Mouse (Mus musculus) left cerebral cortex, adult 9 months (tissue): ENCODE data around the gene Zbp1.

Experiments used
- DNase-seq, 2 experiments: peaks; one replicate each; pipeline ENCODE4 v3.0.0; 2022; ENCODE audit warnings: low spot score in 2 of 2

The Zbp1 gene

GRCm38 (mm10) chr2:173218416-173219141 lies at the start of gene Zbp1:
Zbp1 (minus strand) TSS chr2:173218923.
- no peak for DNase-seq

GRCm38 (mm10) chr2:173267562-173267961 lies 48.8 kb upstream of the Zbp1 start:
- no peak for DNase-seq

- DNase-seq = no peak
Measured at GRCm38 (mm10) chr2:173266349-173267112, 47.8 kb upstream of the Zbp1 start.

- DNase-seq = no peak
Measured at GRCm38 (mm10) chr2:173265468-173266265, 46.9 kb upstream of the Zbp1 start.

- DNase-seq = no peak
Measured at GRCm38 (mm10) chr2:173264467-173265128, 45.9 kb upstream of the Zbp1 start.

GRCm38 (mm10) chr2:173263636-173264330 lies 45.1 kb upstream of the Zbp1 start:
- no peak for DNase-seq

GRCm38 (mm10) chr2:173261497-173261896 lies 42.8 kb upstream of the Zbp1 start:
- DNase-seq = no peak

- DNase-seq = no peak
Measured at GRCm38 (mm10) chr2:173258459-173259091, 39.9 kb upstream of the Zbp1 start.

- DNase-seq = peak in 1 of 2 experiments; percentile 80
Measured at GRCm38 (mm10) chr2:173257610-173258009, 38.9 kb upstream of the Zbp1 start.

- DNase-seq = no peak
Measured at GRCm38 (mm10) chr2:173256552-173256949, 37.8 kb upstream of the Zbp1 start.

GRCm38 (mm10) chr2:173255810-173256551 lies 37.3 kb upstream of the Zbp1 start:
- no peak for DNase-seq

GRCm38 (mm10) chr2:173253761-173254662 lies 35.3 kb upstream of the Zbp1 start:
- no peak for DNase-seq

- DNase-seq = peak in 1 of 2 experiments; percentile 70
Measured at GRCm38 (mm10) chr2:173251675-173252074, 33.0 kb upstream of the Zbp1 start.

- no peak for DNase-seq
Measured at GRCm38 (mm10) chr2:173251133-173251532, 32.4 kb upstream of the Zbp1 start.

- DNase-seq = no peak
Measured at GRCm38 (mm10) chr2:173250411-173250810, 31.7 kb upstream of the Zbp1 start.

- no peak for DNase-seq
Measured at GRCm38 (mm10) chr2:173249965-173250364, 31.2 kb upstream of the Zbp1 start.

- DNase-seq = no peak
Measured at GRCm38 (mm10) chr2:173249386-173249785, 30.7 kb upstream of the Zbp1 start.

- no peak for DNase-seq
Measured at GRCm38 (mm10) chr2:173248822-173249221, 30.1 kb upstream of the Zbp1 start.

- no peak for DNase-seq
Measured at GRCm38 (mm10) chr2:173247911-173248310, 29.2 kb upstream of the Zbp1 start.
